Mouse (Mus musculus) myocyte (in vitro differentiated cells): ENCODE measurements around the gene Inhbc. TPM values are rescaled to one million over a fixed set of nuclear protein-coding genes. Genes with fewer than 3 reads are reported as not detected.

Experiments
- H3K27me3 ChIP-seq: one replicate; pipeline ENCODE4 v1.6.1; 2011; ENCODE audit not compliant: control insufficient read depth, insufficient read depth, insufficient read length
- H3K36me3 ChIP-seq: one replicate; pipeline ENCODE4 v1.6.1; 2011; ENCODE audit not compliant: control insufficient read depth, insufficient read depth
- H3K4me2 ChIP-seq: one replicate; pipeline ENCODE4 v1.6.1; 2011; ENCODE audit warnings: low read depth, control low read depth
- H3K4me3 ChIP-seq: one replicate; pipeline ENCODE4 v1.5.1; 2011; ENCODE audit warnings: mild to moderate bottlenecking, control low read depth, moderate library complexity
- H3K79me2 ChIP-seq: one replicate; pipeline ENCODE4 v1.6.1; 2011; ENCODE audit not compliant: control insufficient read depth, insufficient read depth
- H3ac ChIP-seq: one replicate; pipeline ENCODE4 v1.6.1; 2011; ENCODE audit not compliant: control insufficient read depth, insufficient read length
- CEBPB ChIP-seq: IDR thresholded peaks from 2 replicates; pipeline ENCODE4 v1.6.1; 2011; ENCODE audit warnings: mild to moderate bottlenecking, moderate library complexity; ENCODE audit not compliant: poor library complexity, insufficient read depth, severe bottlenecking
- E2F4 ChIP-seq: IDR thresholded peaks from one replicate; pipeline ENCODE4 v1.6.1; 2011; ENCODE audit warnings: mild to moderate bottlenecking, control low read depth, moderate library complexity; ENCODE audit not compliant: insufficient read depth
- MAX ChIP-seq: IDR thresholded peaks from one replicate; pipeline ENCODE4 v1.6.1; 2011; ENCODE audit warnings: low read depth, mild to moderate bottlenecking, control low read depth
- MYOD1 ChIP-seq, 3 experiments: IDR thresholded peaks; one replicate each; pipeline ENCODE4 v1.6.1; 2011; ENCODE audit warnings: control low read depth in 2 of 3, low read depth in 2 of 3, mild to moderate bottlenecking in 2 of 3, moderate library complexity in 1 of 3; ENCODE audit not compliant: insufficient read length in 2 of 3, control insufficient read depth in 1 of 3
- MYOG ChIP-seq, 3 experiments: IDR thresholded peaks; one replicate each; pipeline ENCODE4 v1.6.1; 2011; ENCODE audit warnings: control low read depth in 2 of 3, low read depth in 2 of 3, mild to moderate bottlenecking in 2 of 3; ENCODE audit not compliant: insufficient read length in 2 of 3, control insufficient read depth in 1 of 3, insufficient read depth in 1 of 3
- POLR2A ChIP-seq: IDR thresholded peaks from one replicate; pipeline ENCODE4 v1.6.1; 2011; ENCODE audit warnings: low read depth, mild to moderate bottlenecking, control low read depth, moderate library complexity; ENCODE audit not compliant: insufficient read length
- POLR2AphosphoS2 ChIP-seq: IDR thresholded peaks from one replicate; pipeline ENCODE4 v1.6.1; 2011; ENCODE audit warnings: low read depth, control low read depth; ENCODE audit not compliant: insufficient read length
- REST ChIP-seq: IDR thresholded peaks from one replicate; pipeline ENCODE4 v1.6.1; 2011; ENCODE audit warnings: mild to moderate bottlenecking, control low read depth, moderate library complexity; ENCODE audit not compliant: insufficient read depth, insufficient read length
- SRF ChIP-seq: IDR thresholded peaks from one replicate; pipeline ENCODE4 v1.6.1; 2011; ENCODE audit warnings: low read depth; ENCODE audit not compliant: control insufficient read depth, insufficient read length
- TCF12 ChIP-seq: IDR thresholded peaks from one replicate; pipeline ENCODE4 v1.6.1; 2011; ENCODE audit warnings: mild to moderate bottlenecking, control low read depth; ENCODE audit not compliant: poor library complexity, insufficient read depth, severe bottlenecking
- TCF3 ChIP-seq: IDR thresholded peaks from one replicate; pipeline ENCODE4 v1.6.1; 2011; ENCODE audit warnings: low read depth, control low read depth; ENCODE audit not compliant: insufficient read length
- USF1 ChIP-seq: IDR thresholded peaks from one replicate; pipeline ENCODE4 v1.6.1; 2011; ENCODE audit warnings: low read depth, mild to moderate bottlenecking, control low read depth, moderate library complexity
- polyA plus RNA-seq: library from polyadenylated mRNA; unstranded; fragments of >200 nt; fragmentation: generic; extraction: Trizol; gene quantifications from one replicate; pipeline ENCODE4 v1.2.1, GENCODE M21; 2012; ENCODE audit warnings: missing spikeins

Inhbc gene
- polyA plus RNA-seq, 1 experiment = not detected

DNA sequence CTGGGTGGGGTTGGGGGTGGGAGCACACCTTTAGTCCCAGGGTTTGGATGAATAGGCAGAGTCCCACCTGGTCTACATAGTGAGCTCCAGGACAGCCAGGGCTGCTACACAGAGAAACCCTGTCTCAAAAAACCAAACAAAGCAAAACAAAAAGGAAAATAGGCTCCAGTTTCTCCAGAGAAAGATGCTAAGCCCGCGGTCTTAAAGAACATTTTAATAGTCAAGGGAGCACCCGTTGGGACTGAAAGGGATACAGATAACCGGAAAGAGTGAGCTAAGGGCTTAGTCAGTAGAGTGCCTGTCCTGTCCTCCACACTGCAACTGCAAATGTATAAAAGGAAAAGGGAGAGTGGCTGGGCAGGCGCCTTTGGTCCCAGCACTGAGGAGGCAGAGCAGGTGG, 3.1 kb downstream of the Inhbc start:
- peaks cover 9% of the 10 kb centered on the region for H3K27me3 ChIP-seq
- no peak overlapping the region for H3K4me3 ChIP-seq
- no peak for TF ChIP-seq MYOD1 (IDR thresholded peaks at IDR 0.05; ENCODE audit: control insufficient read depth in 1 of 3, insufficient read length in 2 of 3, low read depth in 2 of 3)
- H3K36me3 ChIP-seq = no peaks in the 10 kb centered on the region
- no peak overlapping the region for H3K4me2 ChIP-seq
- no peak overlapping the region for H3ac ChIP-seq
- no peaks in the 10 kb centered on the region for H3K79me2 ChIP-seq

DNA sequence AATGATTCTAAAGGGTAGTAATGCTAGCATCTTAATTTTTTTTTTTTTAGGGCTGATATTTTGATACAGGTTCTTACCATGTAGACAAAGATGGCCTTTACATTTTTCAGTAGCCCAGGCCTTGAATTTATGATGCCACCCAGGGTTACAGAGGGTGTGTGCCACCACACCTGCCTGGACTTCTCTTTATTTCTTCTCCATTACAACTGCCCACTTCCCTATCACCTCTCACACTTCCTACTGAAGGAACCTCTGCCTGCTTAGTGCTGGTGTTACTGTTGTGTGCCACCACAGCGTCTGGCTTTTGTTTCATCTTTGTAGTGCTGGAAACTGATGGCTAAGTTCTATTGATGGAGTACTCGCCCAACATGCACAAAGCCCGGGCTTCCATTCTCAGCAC, 9.5 kb downstream of the Inhbc start:
- H3K27me3 ChIP-seq = peaks cover 18% of the 10 kb centered on the region
- H3ac ChIP-seq = no peak overlapping the region
- TF ChIP-seq TCF3 (no peak), MAX (no peak), USF1 (no peak), E2F4 (no peak), POLR2AphosphoS2 (no peak), CEBPB (no peak), MYOG (IDR thresholded peaks at IDR 0.05; ENCODE audit: control insufficient read depth in 1 of 3, insufficient read depth in 1 of 3, insufficient read length in 2 of 3, low read depth in 2 of 3) (no peak), REST (no peak), TCF12 (no peak), MYOD1 (IDR thresholded peaks at IDR 0.05; ENCODE audit: control insufficient read depth in 1 of 3, insufficient read length in 2 of 3, low read depth in 2 of 3) (no peak), SRF (no peak), POLR2A (no peak)
- H3K36me3 ChIP-seq = no peaks in the 10 kb centered on the region
- no peak overlapping the region for H3K4me3 ChIP-seq
- H3K79me2 ChIP-seq = no peaks in the 10 kb centered on the region
- H3K4me2 ChIP-seq = no peak overlapping the region

DNA sequence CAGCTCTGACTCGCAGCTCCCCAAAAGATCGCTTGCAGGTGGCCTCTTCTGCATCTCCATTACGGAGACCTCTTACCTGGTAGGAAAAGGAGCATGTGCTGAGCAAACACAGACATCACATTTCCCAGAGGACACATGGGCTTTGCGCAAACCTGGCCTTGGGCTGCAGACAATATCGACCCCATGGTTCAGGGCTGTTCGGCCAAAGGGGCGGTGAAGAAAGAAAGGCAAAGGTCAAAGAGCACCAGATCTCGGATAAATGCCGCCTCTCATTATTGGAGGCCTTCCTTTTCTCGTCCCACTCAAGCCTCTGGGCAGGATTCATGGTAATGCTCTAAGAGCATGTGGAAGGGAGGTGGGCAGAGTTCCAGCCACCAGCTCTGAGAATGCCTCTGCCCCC, 14.9 kb downstream of the Inhbc start:
- Histone ChIP-seq H3K4me3 (no peak overlapping the region), H3ac (no peak overlapping the region), H3K36me3 (no peaks in the 10 kb centered on the region), H3K4me2 (no peak overlapping the region), H3K27me3 (peaks cover 22% of the 10 kb centered on the region), H3K79me2 (no peaks in the 10 kb centered on the region)
- TF ChIP-seq MYOG (IDR thresholded peaks at IDR 0.05; ENCODE audit: control insufficient read depth in 1 of 3, insufficient read depth in 1 of 3, insufficient read length in 2 of 3, low read depth in 2 of 3) = no peak
- TF ChIP-seq E2F4 = no peak
- TF ChIP-seq TCF3 = no peak
- TF ChIP-seq TCF12 = no peak
- TF ChIP-seq POLR2AphosphoS2 = no peak
- TF ChIP-seq MYOD1 (IDR thresholded peaks at IDR 0.05; ENCODE audit: control insufficient read depth in 1 of 3, insufficient read length in 2 of 3, low read depth in 2 of 3) = no peak
- no peak for TF ChIP-seq CEBPB
- no peak for TF ChIP-seq REST
- TF ChIP-seq SRF = no peak
- TF ChIP-seq POLR2A = no peak
- TF ChIP-seq USF1 = no peak
- no peak for TF ChIP-seq MAX

DNA sequence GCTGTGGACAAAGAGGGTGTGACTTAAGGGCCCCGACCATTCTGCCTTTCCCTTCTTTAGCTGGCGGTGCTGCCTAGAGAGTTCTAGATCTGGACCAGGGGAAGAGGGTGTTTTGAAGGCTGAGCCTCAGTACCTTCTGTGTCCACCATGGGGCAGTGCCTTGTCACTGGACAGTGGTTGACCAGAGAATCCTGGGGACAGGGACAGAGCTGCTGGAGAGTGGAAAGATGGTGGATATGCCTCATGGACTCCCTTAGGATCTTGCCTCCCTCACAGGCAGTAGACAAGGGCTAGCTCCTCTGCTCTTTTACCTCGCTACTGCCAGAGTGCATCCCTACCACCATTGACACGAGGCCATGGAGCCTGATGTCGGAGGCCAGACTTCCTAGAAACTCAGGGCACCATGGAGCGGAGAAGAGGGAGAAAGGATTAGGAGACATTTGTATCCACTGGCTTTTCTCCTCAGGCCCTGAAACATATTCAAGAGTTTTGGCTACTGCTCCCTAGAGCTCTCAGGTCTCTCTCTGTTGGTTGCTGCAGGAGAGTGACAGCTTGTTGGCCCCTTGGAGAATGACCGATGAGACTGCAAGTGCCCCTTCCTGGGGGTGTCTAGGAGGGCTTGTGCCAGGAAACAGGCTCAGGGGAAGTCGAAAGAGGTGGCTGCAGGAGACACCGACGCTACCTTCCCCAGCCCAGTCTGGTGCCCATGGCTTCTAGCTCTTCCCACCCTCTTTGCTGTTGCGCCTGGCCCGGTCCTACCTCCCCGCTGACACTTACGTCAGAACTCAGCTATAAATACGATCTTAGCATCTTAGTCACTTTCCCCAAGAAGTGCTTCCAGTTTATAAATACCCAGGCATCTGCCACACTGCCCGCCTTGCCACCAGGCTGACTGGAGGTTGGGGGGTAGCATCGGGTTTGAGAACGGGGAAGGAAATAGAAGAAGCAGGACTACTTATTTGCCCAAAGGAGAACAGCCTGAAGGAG, 16.0 kb downstream of the Inhbc start, which contains the start of gene Inhbe:
TSS of gene Inhbe (minus strand) at position 503 of the 987 bp plus-strand sequence.
- no peak within 1 kb of the TSS for H3K4me3 ChIP-seq
- H3K27me3 ChIP-seq = peaks cover 22% of the 10 kb centered on the region
- H3K4me2 ChIP-seq = peak within 1 kb of the TSS; percentile 51
- H3K79me2 ChIP-seq = no peaks in the 10 kb centered on the region
- no peak within 1 kb of the TSS for H3ac ChIP-seq
- H3K36me3 ChIP-seq = no peaks in the 10 kb centered on the region
- peak in 1 of 3 experiments; percentile 21 for TF ChIP-seq MYOD1 (IDR thresholded peaks at IDR 0.05; ENCODE audit: control insufficient read depth in 1 of 3, insufficient read length in 2 of 3, low read depth in 2 of 3)
- TF ChIP-seq TCF12 = no peak

DNA sequence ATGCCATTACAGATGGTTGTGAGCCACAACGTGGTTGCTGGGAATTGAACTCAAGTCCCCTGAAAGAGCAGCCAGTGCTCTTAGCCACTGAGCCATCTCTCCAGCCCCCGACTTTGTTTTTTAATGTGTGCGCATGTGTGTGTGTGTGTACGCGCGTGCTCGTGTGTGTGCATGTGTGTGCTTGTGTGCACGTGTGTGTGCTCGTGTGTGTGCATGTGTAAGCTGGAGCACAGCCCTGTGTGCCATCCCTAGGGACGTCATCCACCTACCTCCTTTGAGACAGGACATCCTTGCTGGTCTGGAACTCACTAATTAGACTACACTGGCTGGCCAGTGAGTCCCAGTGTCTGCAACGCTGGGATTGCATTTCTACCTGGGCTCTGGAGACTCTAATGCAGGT, 17.5 kb downstream of the Inhbc start:
- Histone ChIP-seq H3K4me3 (no peak overlapping the region), H3K36me3 (no peaks in the 10 kb centered on the region), H3K79me2 (no peaks in the 10 kb centered on the region), H3K27me3 (peaks cover 22% of the 10 kb centered on the region), H3ac (no peak overlapping the region), H3K4me2 (no peak overlapping the region)
- TF ChIP-seq MYOD1 (IDR thresholded peaks at IDR 0.05; ENCODE audit: control insufficient read depth in 1 of 3, insufficient read length in 2 of 3, low read depth in 2 of 3) = no peak
- no peak for TF ChIP-seq MAX
- TF ChIP-seq TCF3 = no peak
